Mouse (Mus musculus) lung, adult 10 weeks (tissue): ENCODE results near the gene Atp6v1d. TPM values are rescaled to one million over a fixed set of nuclear protein-coding genes. Genes with fewer than 3 reads are reported as not detected.

Source experiments
- polyA plus RNA-seq: library from polyadenylated mRNA; stranded (reverse); fragments of 350-450 nt; fragmentation: Illumina TruSeq; extraction: RNeasy Lipid Tissue Mini Kit (QIAGEN cat#74804); gene quantifications from one replicate; pipeline ENCODE4 v1.2.3, GENCODE M21; 2014; ENCODE audit warnings: low read depth, low replicate concordance; ENCODE audit not compliant: insufficient read depth

The Atp6v1d gene
- polyA plus RNA-seq: 58.9 TPM

DNA sequence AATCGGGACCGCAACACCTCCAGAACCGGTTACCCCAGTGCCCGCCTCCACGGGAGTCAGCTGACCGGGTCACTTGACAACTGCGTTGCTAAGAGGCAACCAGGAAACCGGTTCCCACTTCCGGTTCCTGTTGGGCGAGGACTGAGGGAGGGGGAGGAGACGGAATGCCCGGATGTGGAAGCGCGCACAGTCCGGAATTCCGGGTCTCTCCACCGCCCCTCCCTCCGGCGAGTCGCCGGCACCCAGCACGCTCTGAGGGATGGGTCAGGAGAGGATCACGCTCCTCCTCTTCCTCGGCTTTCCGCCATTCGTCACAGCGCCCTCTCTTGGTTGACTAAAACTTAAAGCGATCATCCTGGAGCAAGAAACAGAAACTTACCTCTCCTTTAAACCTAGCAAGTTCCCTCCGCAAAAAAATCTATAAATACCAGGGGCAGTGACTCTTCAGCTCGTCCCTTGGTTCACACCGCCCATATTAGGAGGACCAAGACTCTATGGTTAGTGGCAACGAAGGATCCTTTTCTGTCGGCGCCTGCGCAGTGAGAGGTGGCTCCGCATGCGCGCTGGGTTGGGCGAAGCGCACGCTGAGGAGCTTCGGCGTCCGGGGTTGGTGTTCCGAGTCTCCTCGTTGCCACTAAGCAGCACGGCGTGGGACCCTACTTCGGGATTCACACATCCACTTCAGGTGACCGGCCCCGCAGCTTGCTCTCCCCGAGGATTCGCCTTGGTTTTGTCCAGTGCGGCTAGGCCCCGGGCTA lies at the start of gene Atp6v1d, which contains the start of gene Eif2s1:
Gene Atp6v1d, minus strand, starts transcription at position 143 of the 758 bp plus-strand sequence.
Gene Eif2s1, plus strand, starts transcription at position 324 of the 758 bp plus-strand sequence.

DNA sequence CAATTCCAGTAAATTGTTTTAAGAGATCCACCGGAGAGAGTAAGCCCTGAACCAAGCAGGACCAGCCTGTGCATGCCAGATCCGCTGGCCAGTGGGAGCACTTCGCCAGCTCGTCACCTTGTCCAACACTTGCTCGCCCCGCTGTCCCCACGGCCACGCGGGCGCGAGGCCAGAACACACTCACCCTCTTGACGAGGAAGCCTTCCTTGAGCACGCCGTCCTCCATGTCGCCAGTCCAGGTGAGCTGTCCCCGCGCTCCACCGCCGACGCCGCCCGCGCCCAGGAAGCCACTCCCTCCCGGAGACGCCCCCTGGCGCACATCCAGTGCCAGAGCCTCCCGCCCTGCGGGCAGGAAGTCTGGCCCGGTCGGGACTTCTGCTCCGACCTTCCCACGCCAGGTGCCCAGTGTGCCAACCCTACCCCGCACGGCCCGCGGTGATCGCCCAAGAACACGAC lies 45.3 kb upstream of the Atp6v1d start, which contains the start of gene Plek2:
Gene Plek2, minus strand, starts transcription at position 258 of the 456 bp plus-strand sequence.

Other genes starting within 250 kb of the Atp6v1d start
- gene Fam71d, start 170.1 kb downstream of the Atp6v1d start, polyA plus RNA-seq: not detected
- gene Mpp5, start 112.7 kb downstream of the Atp6v1d start, polyA plus RNA-seq: 22.6 TPM
- gene Eif2s1, start 181 bp upstream of the Atp6v1d start, polyA plus RNA-seq: 30.2 TPM
- 0.77 TPM for gene Plek2, start 45.3 kb upstream of the Atp6v1d start, polyA plus RNA-seq
- 7.6 TPM for gene Tmem229b, start 146.0 kb upstream of the Atp6v1d start, polyA plus RNA-seq
- 3.8 TPM for gene Plekhh1, start 167.5 kb upstream of the Atp6v1d start, polyA plus RNA-seq
- 8.8 TPM for gene Pigh, start 228.0 kb upstream of the Atp6v1d start, polyA plus RNA-seq